Mouse (Mus musculus): ENCODE measurements around the gene Clmp.

- TF ChIP-seq CTCF (IDR thresholded peaks at IDR 0.05; ENCODE audit: low read depth, low read length) (no peak), EP300 (IDR thresholded peaks at IDR 0.05; ENCODE audit: insufficient read depth, low read depth, low read length) (no peak)
Observed at GRCm38 (mm10) chr9:40649444-40649843, 36.3 kb upstream of the Clmp start.

Data from ES-Bruce4 (cell line).